Mouse (Mus musculus): ENCODE data around the gene Ppp4r4.

GRCm38 (mm10) chr12:103556856-103557255, 24.8 kb downstream of the Ppp4r4 start:
- TF ChIP-seq CTCF (IDR thresholded peaks at IDR 0.05; ENCODE audit: low read depth, low read length), result no peak
- no peak for TF ChIP-seq POLR2AphosphoS5 (IDR thresholded peaks at IDR 0.05; ENCODE audit: insufficient replicate concordance, low read depth, low read length)
